Mouse (Mus musculus) heart, embryonic 10.5 days (tissue): ENCODE results near the gene Derl3. TPM values are rescaled to one million over a fixed set of nuclear protein-coding genes. Genes with fewer than 3 reads are reported as not detected.
"Not testable (repeated sequence)": the region's sequence is repeated elsewhere in the genome, so short reads cannot be mapped to it uniquely, and the experiment has no call there.

Experiments used
- DNase-seq: peaks from one replicate; pipeline ENCODE4 v3.0.0-alpha.2; 2017; ENCODE audit warnings: low spot score
- H3K27ac ChIP-seq: fragments of 300-500 bp; sonication (generic); 2 replicates; pipeline ENCODE4 v1.5.1; 2016; ENCODE audit warnings: mild to moderate bottlenecking
- H3K27me3 ChIP-seq: fragments of 300-500 bp; sonication (generic); 2 replicates; pipeline ENCODE4 v1.6.1; 2016; ENCODE audit warnings: mild to moderate bottlenecking; ENCODE audit not compliant: poor library complexity, insufficient read depth, severe bottlenecking
- H3K36me3 ChIP-seq: fragments of 300-500 bp; sonication (generic); 2 replicates; pipeline ENCODE4 v1.6.1; 2016; ENCODE audit warnings: mild to moderate bottlenecking, moderate library complexity
- H3K4me1 ChIP-seq: fragments of 300-500 bp; sonication (generic); 2 replicates; pipeline ENCODE4 v1.6.1; 2016; ENCODE audit warnings: mild to moderate bottlenecking
- H3K4me3 ChIP-seq: fragments of 300-500 bp; sonication (generic); 2 replicates; pipeline ENCODE4 v1.5.1; 2016; ENCODE audit warnings: mild to moderate bottlenecking, moderate library complexity
- H3K9me3 ChIP-seq: fragments of 300-500 bp; sonication (generic); 2 replicates; pipeline ENCODE4 v1.6.1; 2016; ENCODE audit warnings: mild to moderate bottlenecking, moderate library complexity
- WGBS: fragments of 180-500 bp; shearing (Covaris S2); methylation state at CpG from one replicate; pipeline ENCODE4 v1.1.7; 2016; 5-methylcytosine and 5-hydroxymethylcytosine counted together
- polyA plus RNA-seq: library from polyadenylated mRNA; unstranded; fragments of >200 nt; fragmentation: Nextera tagmentation; extraction: Ambion mirVana; gene quantifications from 2 replicates; pipeline ENCODE4 v1.2.1, GENCODE M21; 2016

Derl3 gene
- 3.1 and 5.0 TPM in 2 replicates for polyA plus RNA-seq

DNA sequence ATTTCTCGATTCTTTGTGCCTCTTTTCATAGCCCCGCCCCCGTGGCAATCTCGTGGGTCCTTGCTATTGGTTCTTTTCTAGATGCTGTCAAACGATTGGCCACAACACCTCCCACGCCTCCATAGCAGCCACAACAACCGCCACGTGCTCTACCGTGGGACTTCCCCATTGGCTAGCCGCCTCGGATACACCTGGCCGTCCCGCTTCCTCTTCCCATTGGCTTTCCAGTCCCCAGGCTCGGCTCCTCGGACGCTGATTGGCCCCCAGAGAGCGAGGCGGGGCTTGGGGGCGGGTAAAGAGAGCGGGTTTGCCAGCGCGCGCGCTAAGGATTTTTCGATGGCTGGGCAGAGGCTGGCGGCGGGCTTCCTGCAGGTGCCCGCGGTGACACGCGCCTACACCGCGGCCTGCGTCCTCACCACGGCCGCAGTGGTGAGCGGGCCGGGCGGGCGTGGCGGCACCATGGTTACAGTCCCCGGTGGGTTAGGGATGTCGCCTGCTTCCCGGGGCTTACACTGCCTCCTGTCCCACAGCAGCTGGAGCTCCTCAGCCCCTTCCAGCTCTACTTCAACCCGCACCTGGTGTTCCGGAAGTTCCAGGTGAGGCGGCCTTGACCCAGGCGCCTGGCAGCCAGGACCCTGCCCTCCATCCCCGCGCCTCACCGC, at the start of gene Derl3:
Derl3 (plus strand) TSS at position 325 of the 662 bp plus-strand sequence.
- Histone ChIP-seq H3K27ac (peak within 1 kb of the TSS; percentile 70), H3K4me3 (peak within 1 kb of the TSS; percentile 62), H3K9me3 (no peaks in the 10 kb centered on the region), H3K4me1 (peaks cover 38% of the 10 kb centered on the region), H3K27me3 (no peaks in the 10 kb centered on the region), H3K36me3 (peaks cover 41% of the 10 kb centered on the region)
- DNase-seq, result peak; percentile 99
- 1% methylated on average over 51 of the region's 51 CpGs for WGBS

DNA sequence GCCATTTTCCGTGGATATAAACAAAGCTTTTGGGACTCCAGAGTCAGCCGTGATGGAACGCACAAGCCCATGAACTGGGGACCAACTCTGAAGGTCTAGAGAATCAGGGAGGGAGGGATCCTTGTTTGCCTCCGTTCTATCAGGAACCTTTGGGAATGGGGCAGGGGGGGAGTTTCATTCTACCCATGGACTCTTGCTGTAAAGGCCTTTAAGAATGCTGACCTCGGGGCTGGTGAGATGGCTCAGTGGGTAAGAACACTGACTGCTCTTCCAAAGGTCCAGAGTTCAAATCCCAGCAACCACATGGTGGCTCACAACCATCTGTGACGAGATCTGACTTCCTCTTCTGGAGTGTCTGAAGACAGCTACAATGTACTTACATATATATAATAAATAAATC, 49.3 kb upstream of the Derl3 start:
- H3K27me3 ChIP-seq, H3K9me3 ChIP-seq, H3K27ac ChIP-seq, DNase-seq, H3K36me3 ChIP-seq, H3K4me1 ChIP-seq, H3K4me3 ChIP-seq: not testable (repeated sequence)
- 84% methylated on average over 6 of the region's 6 CpGs for WGBS

DNA sequence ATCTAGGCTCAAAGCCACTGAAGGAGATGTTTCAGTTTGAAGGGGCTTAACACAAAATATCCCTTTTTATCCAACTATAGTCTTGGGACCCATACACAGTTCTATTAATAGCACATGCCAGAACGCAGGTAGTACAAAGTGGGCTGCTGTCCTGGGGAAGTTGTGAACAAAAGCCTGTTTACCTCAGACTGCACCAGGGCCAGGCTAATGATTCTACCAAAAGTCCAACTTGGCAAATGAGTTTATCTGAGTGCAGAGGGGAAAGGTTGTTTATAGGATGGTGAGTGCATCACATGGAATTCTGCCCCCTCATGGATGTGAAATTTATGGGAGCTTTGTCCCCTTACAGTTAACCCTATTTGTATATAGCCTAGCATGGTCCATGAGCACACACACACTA, 48.4 kb upstream of the Derl3 start:
- no peaks in the 10 kb centered on the region for H3K9me3 ChIP-seq
- no peaks in the 10 kb centered on the region for H3K4me1 ChIP-seq
- H3K36me3 ChIP-seq, result no peaks in the 10 kb centered on the region
- H3K4me3 ChIP-seq, result no peak overlapping the region
- no peak for DNase-seq
- no peak overlapping the region for H3K27ac ChIP-seq
- H3K27me3 ChIP-seq, result peaks cover 10% of the 10 kb centered on the region; the same call in 1 of the 2 replicates
- 60% methylated on average over 1 of the region's 1 CpGs for WGBS

DNA sequence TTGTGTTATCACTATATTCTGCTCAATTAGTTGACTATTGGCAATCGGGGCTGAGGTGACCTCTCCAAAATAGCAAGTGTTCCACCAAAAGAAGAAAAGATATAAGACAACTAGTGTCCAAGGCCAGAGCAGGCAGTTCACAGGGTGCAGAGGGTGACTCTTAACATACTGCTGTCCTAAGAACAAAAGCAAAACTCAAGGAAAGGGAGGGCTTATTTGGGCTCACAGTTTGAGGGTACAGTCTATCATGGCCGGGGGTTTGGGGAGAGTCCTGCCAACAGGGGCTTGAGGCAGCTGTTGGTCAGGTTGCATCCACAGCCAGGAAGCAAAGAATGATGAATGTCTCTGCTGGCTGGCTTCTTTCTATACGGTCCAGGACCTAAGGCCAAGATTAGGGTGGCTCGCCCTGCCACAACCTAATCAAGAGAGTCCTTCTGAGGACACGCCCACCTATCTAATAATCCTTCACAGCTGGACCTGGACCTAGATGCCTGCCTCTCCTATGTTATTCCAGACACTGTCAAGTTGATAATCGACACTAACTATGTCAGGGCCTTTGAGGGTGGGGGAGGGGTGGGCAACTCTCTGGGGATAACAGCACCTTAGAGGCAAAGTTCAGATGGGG, 47.8 kb upstream of the Derl3 start:
- DNase-seq, result no peak
- no peak overlapping the region for H3K27ac ChIP-seq
- H3K36me3 ChIP-seq, result no peaks in the 10 kb centered on the region
- H3K4me1 ChIP-seq, result no peaks in the 10 kb centered on the region
- WGBS, result 66% methylated on average over 6 of the region's 6 CpGs
- H3K4me3 ChIP-seq, result no peak overlapping the region
- H3K9me3 ChIP-seq, result no peaks in the 10 kb centered on the region
- peaks cover 10% of the 10 kb centered on the region; the same call in 1 of the 2 replicates for H3K27me3 ChIP-seq

DNA sequence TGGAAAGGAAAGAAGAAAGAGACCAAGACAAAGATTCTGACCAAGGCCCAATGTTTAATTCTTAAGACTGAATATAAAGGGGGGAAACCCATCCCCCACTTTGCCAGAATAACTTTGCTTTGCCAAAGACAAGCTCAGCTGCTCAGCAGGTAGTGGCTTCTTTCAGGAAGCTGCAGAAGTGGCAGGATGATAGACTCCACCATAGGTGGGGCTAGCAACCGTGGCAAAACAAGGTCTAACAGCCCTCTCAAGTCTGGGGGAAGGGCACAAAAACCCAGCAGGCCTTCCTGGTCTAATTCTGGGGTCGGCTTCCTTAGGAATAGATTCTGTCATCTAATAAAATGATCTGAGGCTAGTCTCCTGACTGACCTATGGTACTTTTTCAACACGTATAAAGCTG, 44.8 kb upstream of the Derl3 start:
- 20% methylated on average over 3 of the region's 3 CpGs for WGBS
- Histone ChIP-seq H3K36me3 (no peaks in the 10 kb centered on the region), H3K9me3 (no peaks in the 10 kb centered on the region), H3K27ac (no peak overlapping the region), H3K4me3 (no peak overlapping the region), H3K4me1 (peaks cover 5% of the 10 kb centered on the region; the same call in 1 of the 2 replicates), H3K27me3 (no peaks in the 10 kb centered on the region)
- no peak for DNase-seq

DNA sequence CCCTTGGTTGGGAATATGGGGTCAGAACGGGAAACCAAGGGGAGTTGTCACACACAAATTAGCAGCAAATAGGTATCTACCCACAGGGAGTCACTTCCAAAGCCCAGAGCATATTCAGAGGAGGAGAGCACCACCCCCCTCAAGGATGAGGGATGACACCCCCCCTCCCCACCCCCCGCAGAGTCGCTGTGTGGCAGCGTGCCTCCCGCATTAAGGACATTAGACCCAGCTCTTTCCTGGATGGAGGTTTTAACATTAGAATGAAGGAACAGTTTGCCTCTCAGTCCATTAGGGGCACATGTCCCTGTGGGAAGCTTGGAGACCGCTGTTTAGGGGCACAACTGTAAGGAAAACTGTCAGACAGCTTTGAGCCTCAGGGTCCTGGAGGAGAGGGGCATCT, 42.1 kb upstream of the Derl3 start:
- Histone ChIP-seq H3K27ac (no peak overlapping the region), H3K4me1 (peaks cover 5% of the 10 kb centered on the region; the same call in 1 of the 2 replicates), H3K27me3 (no peaks in the 10 kb centered on the region), H3K36me3 (0 out of 2 replicates have a peak, but pooled peaks cover 2% of the 10 kb centered on the region), H3K9me3 (no peaks in the 10 kb centered on the region), H3K4me3 (no peak overlapping the region)
- WGBS, result 5% methylated on average over 6 of the region's 6 CpGs
- no peak for DNase-seq

DNA sequence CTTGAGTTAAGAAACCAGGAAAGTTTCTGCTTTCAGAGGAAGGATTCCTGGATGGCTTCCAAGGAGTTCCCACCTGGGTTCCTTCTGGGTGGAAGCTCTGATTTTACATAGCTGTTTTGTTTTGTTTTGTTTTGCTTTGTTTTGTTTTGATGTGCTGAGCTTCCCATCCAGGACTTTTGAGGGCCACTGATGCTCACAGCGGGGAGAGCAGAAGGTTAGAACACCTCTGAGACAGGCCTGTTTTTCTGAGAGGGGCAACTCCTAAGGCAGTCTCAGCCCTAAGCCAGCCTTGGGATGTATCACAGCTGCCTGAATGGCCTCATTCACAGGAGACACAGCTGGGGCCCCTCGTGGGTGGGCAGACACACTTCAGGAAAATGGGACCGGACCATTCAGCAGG, 41.5 kb upstream of the Derl3 start:
- Histone ChIP-seq H3K9me3 (no peaks in the 10 kb centered on the region), H3K4me3 (no peak overlapping the region), H3K27me3 (no peaks in the 10 kb centered on the region), H3K36me3 (peaks cover 8% of the 10 kb centered on the region; the same call in 1 of the 2 replicates), H3K4me1 (peaks cover 5% of the 10 kb centered on the region; the same call in 1 of the 2 replicates), H3K27ac (no peak overlapping the region)
- no peak for DNase-seq
- WGBS, result 39% methylated on average over 3 of the region's 3 CpGs

DNA sequence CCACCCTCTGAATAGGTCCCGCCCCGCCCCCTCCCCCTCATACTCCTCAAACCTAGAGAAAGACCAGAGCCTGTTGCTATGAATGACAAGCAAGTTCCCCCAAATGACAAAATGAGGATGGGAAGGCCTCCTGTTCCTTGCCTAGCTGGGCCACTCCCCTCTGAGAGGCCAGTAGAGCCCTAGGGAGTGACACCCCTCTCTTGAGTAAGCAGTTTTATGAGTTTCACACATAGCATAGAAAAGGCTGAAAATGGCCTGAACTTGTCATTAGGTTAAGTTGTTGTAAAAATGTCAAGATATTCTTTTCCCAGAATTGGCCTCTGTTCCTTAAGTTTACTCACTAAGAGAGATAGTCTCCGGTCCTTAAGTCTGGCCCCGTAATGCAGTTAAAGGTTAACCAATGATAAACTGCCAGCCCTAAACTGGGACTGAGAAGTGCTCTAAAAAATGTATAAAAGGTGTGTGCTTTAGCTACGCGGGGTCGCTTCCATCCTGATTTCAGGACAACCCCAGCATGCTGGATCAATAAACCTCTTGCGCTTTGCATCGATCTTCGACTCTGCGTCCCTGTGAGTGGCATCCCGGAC, 40.6 kb upstream of the Derl3 start:
- Histone ChIP-seq H3K36me3 (peaks cover 18% of the 10 kb centered on the region), H3K9me3 (no peaks in the 10 kb centered on the region), H3K27me3 (no peaks in the 10 kb centered on the region), H3K27ac (no peak overlapping the region), H3K4me3 (no peak overlapping the region), H3K4me1 (peaks cover 13% of the 10 kb centered on the region)
- WGBS, result 94% methylated on average over 12 of the region's 12 CpGs
- DNase-seq, result no peak

DNA sequence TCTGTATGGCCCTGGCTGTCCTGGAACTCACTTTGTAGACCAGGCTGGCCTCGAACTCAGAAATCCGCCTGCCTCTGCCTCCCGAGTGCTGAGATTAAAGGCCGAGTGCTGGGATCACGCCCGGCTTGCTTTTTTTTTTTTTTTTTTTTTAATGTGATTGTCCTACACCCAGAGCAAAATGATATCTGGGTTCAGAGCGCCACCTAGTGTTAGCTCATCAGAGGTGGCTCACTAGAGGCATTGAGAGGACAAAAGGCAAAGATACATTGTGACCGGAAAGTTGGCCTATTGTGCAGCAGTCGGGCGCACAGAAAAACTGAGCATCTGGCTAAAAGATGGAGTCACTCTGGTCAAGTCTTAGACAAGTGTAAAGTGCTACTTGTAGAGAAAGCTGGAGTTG, 39.8 kb upstream of the Derl3 start:
- Histone ChIP-seq H3K27ac (no peak overlapping the region), H3K9me3 (no peaks in the 10 kb centered on the region), H3K27me3 (no peaks in the 10 kb centered on the region), H3K4me1 (peaks cover 21% of the 10 kb centered on the region), H3K4me3 (no peak overlapping the region), H3K36me3 (peaks cover 26% of the 10 kb centered on the region)
- 29% methylated on average over 10 of the region's 10 CpGs for WGBS
- peak; percentile 87 for DNase-seq

DNA sequence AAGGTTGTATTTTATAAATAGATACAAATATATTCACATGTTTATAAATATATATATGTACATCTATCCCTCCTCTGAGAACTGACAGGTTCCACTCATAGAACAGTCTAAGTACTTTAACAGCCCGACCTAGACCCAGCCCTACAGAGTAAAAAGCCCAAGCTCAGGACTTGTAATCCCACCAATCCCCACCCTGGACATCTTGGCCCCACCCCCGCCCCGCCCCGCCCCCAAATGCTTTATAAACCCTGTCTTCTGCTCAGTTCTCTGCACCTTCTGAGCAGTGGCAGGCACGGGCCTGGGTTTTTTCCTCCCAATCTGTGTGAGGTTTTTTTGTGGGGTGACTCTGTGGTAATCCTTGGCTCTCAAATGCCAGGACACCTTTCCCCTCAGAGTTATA, 39.1 kb upstream of the Derl3 start:
- no peak for DNase-seq
- 52% methylated on average over 5 of the region's 5 CpGs for WGBS
- no peaks in the 10 kb centered on the region for H3K9me3 ChIP-seq

DNA sequence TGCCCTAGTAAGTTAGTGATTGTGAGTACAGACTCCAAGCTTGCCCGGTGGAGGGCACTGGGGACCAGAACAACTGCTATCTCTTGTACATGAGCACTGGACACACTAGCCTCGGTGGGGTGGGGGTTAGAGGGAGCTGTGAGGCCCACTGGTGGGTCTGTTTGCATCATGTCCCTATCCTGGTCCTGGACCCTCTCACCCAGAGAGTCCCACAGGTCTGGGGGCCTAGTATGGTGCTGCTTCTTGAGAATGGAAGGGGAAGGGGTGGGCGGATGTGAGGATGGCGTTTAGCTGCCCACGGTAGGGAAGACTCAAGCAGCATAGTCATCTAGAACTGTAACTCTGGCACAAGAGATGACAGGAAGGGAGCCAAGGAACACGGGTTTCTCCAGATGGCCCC, 38.4 kb upstream of the Derl3 start:
- Histone ChIP-seq H3K36me3 (peaks cover 29% of the 10 kb centered on the region), H3K4me3 (no peak overlapping the region), H3K9me3 (no peaks in the 10 kb centered on the region), H3K27ac (no peak overlapping the region), H3K4me1 (peaks cover 29% of the 10 kb centered on the region), H3K27me3 (no peaks in the 10 kb centered on the region)
- 78% methylated on average over 6 of the region's 6 CpGs for whole genome bisulfite sequencing
- no peak for DNase-seq

More for the DNA sequence above, 39.1 kb upstream of the Derl3 start:
- H3K4me1 ChIP-seq, result peaks cover 27% of the 10 kb centered on the region
- no peak overlapping the region for H3K4me3 ChIP-seq
- H3K27ac ChIP-seq, result no peak overlapping the region
- H3K27me3 ChIP-seq, result no peaks in the 10 kb centered on the region
- H3K36me3 ChIP-seq, result peaks cover 29% of the 10 kb centered on the region

DNA sequence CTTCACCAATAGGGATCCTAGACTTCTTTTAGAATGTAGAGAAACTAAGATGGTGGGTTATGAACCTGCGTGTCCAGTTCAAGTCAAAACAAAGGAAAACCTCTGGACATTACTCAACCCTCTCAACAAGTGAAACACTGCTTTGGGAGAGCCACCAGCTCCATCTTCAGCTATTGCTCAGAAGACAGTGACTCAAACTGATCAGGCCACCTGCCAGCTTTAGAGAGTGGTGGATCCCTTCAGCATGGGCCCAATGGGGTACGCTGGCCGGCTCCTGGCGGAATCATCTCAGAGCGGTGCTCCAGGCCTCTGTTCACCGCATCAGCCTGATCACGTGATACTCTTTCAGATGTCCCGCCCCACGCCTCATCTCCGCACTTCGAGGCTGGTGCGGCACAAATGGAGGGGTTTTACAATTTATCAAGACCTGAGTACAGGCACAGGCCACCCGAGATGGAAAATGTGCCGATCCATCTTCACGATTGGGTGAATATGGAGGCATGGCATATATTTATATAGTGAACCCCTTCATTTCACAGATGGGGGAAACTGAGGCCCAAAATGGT, 37.7 kb upstream of the Derl3 start:
- DNase-seq, result no peak
- no peak overlapping the region for H3K4me3 ChIP-seq
- 91% methylated on average over 15 of the region's 15 CpGs for WGBS
- H3K4me1 ChIP-seq, result peaks cover 32% of the 10 kb centered on the region
- H3K27me3 ChIP-seq, result no peaks in the 10 kb centered on the region
- no peaks in the 10 kb centered on the region for H3K9me3 ChIP-seq
- no peak overlapping the region for H3K27ac ChIP-seq
- H3K36me3 ChIP-seq, result peaks cover 29% of the 10 kb centered on the region
